Mouse (Mus musculus) heart, adult 2 months (tissue): ENCODE measurements around the gene Zap70. TPM values are rescaled to one million over a fixed set of nuclear protein-coding genes. Genes with fewer than 3 reads are reported as not detected.

Experiments
- DNase-seq, 2 experiments: peaks; one replicate each; pipeline ENCODE4 v3.0.0; 2021
- H3K27ac ChIP-seq: fragments of 200-600 bp; 2 replicates; pipeline ENCODE4 v1.8.1; 2022
- H3K27me3 ChIP-seq: fragments of 200-500 bp; 2 replicates; pipeline ENCODE4 v1.6.1; 2012; ENCODE audit warnings: mild to moderate bottlenecking, low read length, inconsistent platforms, mixed read lengths; ENCODE audit not compliant: control insufficient read depth, insufficient read depth
- H3K36me3 ChIP-seq: fragments of 200-500 bp; 2 replicates; pipeline ENCODE4 v1.6.1; 2012; ENCODE audit warnings: low read length, inconsistent platforms; ENCODE audit not compliant: control insufficient read depth, insufficient read depth
- H3K4me1 ChIP-seq: fragments of 200-500 bp; 2 replicates; pipeline ENCODE4 v1.6.1; 2011; ENCODE audit warnings: low read length; ENCODE audit not compliant: control insufficient read depth, insufficient read depth
- H3K4me3 ChIP-seq: fragments of 200-600 bp; 2 replicates; pipeline ENCODE4 v1.8.1; 2022
- H3K79me2 ChIP-seq: fragments of 200-500 bp; replicated peaks from 2 replicates; pipeline ENCODE4 v1.6.1; 2012; ENCODE audit warnings: mild to moderate bottlenecking, inconsistent platforms, low read length, moderate library complexity, mixed read lengths; ENCODE audit not compliant: control insufficient read depth, insufficient read depth
- H3K9ac ChIP-seq: fragments of 200-500 bp; 2 replicates; pipeline ENCODE4 v1.6.1; 2012; ENCODE audit warnings: low read depth, mild to moderate bottlenecking, control low read depth, inconsistent platforms, low read length, mixed read lengths
- CTCF ChIP-seq: fragments of 200-600 bp; IDR thresholded peaks from 2 replicates; pipeline ENCODE4 v1.8.1; 2022; ENCODE audit warnings: antibody characterized with exemption, mild to moderate bottlenecking, moderate library complexity
- EP300 ChIP-seq: fragments of 200-500 bp; IDR thresholded peaks from 2 replicates; pipeline ENCODE4 v1.6.1; 2011; ENCODE audit warnings: low read depth, low read length, control low read depth; ENCODE audit not compliant: insufficient read depth
- POLR2A ChIP-seq: fragments of 200-500 bp; IDR thresholded peaks from 2 replicates; pipeline ENCODE4 v1.6.1; 2011; ENCODE audit warnings: mild to moderate bottlenecking, low read depth, low read length, control low read depth; ENCODE audit not compliant: insufficient read depth
- WGBS: fragments of 180-500 bp; shearing (Covaris S2); methylation state at CpG from one replicate; pipeline ENCODE4 v1.1.7; 2018; 5-methylcytosine and 5-hydroxymethylcytosine counted together
- intact Hi-C: fragments of 180-260 bp; cut with DNase I; formaldehyde crosslinking; loops from one replicate; pipeline ENCODE4 v1.15.1; 2025
- polyA plus RNA-seq: library from polyadenylated mRNA; depleted of rRNA; stranded (reverse); fragments of >200 nt; gene quantifications from 2 replicates; pipeline ENCODE4 v1.2.3, GENCODE M21; 2012
- total RNA-seq, 2 experiments: library from RNA; stranded (reverse); gene quantifications; 2 replicates each; pipeline ENCODE4 v1.2.3; 2021

Zap70 gene
- total and polyA plus RNA-seq, 3 experiments, result 0.32 to 0.47 (median 0.34) TPM

DNA sequence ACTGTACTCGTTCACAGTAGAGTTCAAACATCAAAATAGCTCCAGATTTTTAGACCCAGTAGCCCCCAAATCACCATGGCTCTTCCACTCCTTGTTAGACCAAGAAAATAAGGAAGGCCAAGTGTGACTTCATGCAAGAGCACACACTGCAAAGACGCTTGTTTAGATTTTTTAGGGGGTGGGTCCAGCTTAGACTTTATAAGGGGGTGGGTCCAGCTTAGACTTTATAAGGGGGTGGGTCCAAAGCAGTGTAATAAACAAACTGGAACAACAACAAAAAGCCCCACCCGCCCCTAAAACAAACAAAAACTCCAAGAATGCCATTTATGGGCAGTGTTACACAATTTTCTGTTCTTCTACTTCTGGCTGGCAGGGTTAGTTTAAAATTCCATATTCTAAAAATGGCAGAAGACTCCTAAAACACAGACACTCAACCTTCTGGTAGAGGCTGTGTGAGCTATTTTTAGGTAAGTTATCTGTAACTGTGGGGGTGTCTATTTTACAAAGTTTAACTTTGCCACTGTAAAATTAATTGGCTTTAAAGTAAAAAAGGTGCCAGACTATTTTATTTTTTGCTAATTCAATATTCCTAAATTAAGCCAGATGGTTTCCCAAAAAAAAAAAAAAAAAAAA is 38.9 kb downstream of the Zap70 start:
- no peak overlapping the region for H3K4me3 ChIP-seq
- H3K27me3 ChIP-seq, result no peaks in the 10 kb centered on the region
- no peaks in the 10 kb centered on the region for H3K79me2 ChIP-seq
- H3K36me3 ChIP-seq, result no peaks in the 10 kb centered on the region
- H3K9ac ChIP-seq, result no peak overlapping the region
- intact Hi-C loops, result no loop called here
- WGBS, result 72% methylated on average over 3 of the region's 3 CpGs
- H3K27ac ChIP-seq, result no peak overlapping the region
- TF ChIP-seq POLR2A (no peak), CTCF (no peak), EP300 (no peak)
- no peak for DNase-seq
- H3K4me1 ChIP-seq, result no peaks in the 10 kb centered on the region

DNA sequence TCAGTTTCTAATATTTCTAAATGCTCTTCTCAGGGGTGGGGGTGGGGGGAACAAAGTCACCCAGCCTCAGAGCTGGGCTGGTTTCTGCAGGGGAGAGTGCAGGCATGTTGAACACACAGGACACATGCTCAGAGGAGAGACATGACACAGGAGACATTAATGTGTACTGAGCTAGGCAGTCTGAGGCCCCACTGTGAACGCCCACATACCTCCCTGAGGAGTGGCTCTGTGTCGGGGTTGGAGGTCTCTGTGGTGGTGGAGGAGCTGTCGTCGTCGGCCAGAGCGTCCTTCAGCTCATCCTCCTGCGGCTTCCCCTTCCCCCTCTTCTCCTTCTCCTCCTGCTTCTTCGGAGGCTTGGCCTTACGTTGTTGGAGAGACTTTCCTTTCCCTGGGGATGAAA is 42.7 kb downstream of the Zap70 start:
- H3K79me2 ChIP-seq, result no peaks in the 10 kb centered on the region
- TF ChIP-seq CTCF (no peak), POLR2A (no peak), EP300 (no peak)
- H3K4me1 ChIP-seq, result no peaks in the 10 kb centered on the region
- H3K27me3 ChIP-seq, result no peaks in the 10 kb centered on the region
- no peaks in the 10 kb centered on the region for H3K36me3 ChIP-seq
- WGBS, result 61% methylated on average over 9 of the region's 9 CpGs
- no peak overlapping the region for H3K4me3 ChIP-seq
- H3K9ac ChIP-seq, result no peak overlapping the region
- no peak for DNase-seq
- intact Hi-C loops, result no loop called here
- no peak overlapping the region for H3K27ac ChIP-seq

DNA sequence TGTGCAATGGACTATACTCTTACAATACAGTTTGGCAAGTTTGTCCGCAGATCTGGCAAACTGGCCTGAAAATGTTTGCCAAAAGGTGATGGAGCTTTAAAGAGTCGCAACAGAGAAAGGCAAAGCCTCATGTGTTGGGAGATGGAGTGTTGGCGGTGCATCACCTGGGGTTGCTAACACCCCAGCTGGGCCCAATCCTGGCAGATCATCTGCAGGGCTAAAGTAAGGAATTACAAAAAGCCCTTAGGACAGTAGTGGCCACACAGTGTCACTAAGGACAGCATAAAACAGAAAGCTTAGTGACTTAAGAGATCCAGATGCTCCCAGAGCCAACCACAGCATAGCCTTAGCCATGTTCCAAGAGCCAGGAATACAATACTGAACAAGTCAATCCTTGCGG is 43.2 kb downstream of the Zap70 start:
- H3K36me3 ChIP-seq, result no peaks in the 10 kb centered on the region
- H3K4me1 ChIP-seq, result no peaks in the 10 kb centered on the region
- no peaks in the 10 kb centered on the region for H3K79me2 ChIP-seq
- DNase-seq, result no peak
- TF ChIP-seq EP300 (no peak), CTCF (no peak), POLR2A (no peak)
- WGBS, result 78% methylated on average over 4 of the region's 4 CpGs
- intact Hi-C loops, result no loop called here
- no peak overlapping the region for H3K9ac ChIP-seq
- H3K4me3 ChIP-seq, result no peak overlapping the region
- no peak overlapping the region for H3K27ac ChIP-seq
- no peaks in the 10 kb centered on the region for H3K27me3 ChIP-seq

DNA sequence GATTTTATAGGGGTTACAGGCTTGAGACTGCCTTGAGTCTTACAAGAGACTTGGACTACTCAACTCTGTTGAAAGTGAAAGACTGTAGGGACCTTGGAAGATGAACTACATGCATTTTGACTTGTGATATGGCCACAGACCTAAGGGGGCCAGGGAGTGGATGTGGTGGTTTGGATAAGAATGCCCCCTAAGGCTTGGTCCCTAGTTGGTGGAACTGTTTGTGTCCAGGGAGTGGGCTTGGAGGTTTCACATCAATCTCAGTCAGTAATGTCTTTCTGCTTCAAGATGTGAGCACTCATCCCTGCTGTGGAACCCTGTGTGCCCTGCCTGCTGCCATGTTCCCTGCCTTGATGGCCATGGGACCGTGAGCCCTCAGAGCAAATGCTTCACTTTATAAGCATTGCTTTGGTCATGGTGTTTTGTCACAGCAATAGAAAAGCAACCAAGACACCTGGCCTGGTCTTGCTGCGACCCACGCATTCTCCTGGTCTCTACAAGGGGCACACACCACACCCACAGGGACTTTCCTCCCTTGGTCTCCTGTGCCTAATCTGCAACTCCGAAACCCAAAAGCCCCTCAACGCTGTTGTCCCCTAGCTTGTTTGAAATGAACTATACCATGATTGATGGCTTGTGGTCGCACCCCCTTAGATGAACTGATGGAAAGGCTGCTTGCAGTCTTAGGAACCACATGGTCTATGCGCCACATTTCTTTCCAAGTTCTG is 44.7 kb downstream of the Zap70 start:
- H3K9ac ChIP-seq, result no peak overlapping the region
- H3K4me1 ChIP-seq, result no peaks in the 10 kb centered on the region
- intact Hi-C loops, result no loop called here
- H3K4me3 ChIP-seq, result no peak overlapping the region
- no peaks in the 10 kb centered on the region for H3K36me3 ChIP-seq
- no peaks in the 10 kb centered on the region for H3K79me2 ChIP-seq
- DNase-seq, result no peak
- H3K27me3 ChIP-seq, result no peaks in the 10 kb centered on the region
- TF ChIP-seq CTCF, result no peak
- TF ChIP-seq EP300, result no peak
- no peak for TF ChIP-seq POLR2A
- H3K27ac ChIP-seq, result no peak overlapping the region
- 96% methylated on average over 7 of the region's 7 CpGs for WGBS

DNA sequence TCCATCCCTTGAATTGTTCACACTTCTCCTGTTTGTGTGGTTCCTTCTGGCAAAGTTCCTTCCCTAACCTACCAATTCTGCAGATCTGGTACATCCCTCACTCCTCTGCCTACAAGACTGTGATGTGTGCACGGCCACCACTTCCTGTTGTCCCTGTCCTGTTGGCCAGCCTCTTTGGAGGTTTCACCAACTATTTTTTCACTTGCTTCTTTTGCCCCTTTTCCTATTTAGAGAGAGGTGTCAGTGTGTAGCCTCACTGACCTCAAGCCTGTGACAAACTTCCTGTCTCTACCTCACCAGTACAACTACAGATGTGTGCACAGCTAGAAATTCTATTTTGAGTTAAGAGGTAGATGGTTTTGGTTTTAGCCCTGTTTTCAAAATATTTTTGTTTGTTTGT is 45.5 kb downstream of the Zap70 start:
- no peaks in the 10 kb centered on the region for H3K4me1 ChIP-seq
- no peaks in the 10 kb centered on the region for H3K27me3 ChIP-seq
- no peak for DNase-seq
- H3K79me2 ChIP-seq, result no peaks in the 10 kb centered on the region
- TF ChIP-seq EP300, result no peak
- no peak for TF ChIP-seq POLR2A
- no peak for TF ChIP-seq CTCF
- H3K36me3 ChIP-seq, result no peaks in the 10 kb centered on the region
- intact Hi-C loops, result no loop called here
- 50% methylated on average over 1 of the region's 1 CpGs for WGBS
- H3K4me3 ChIP-seq, result no peak overlapping the region
- no peak overlapping the region for H3K9ac ChIP-seq
- H3K27ac ChIP-seq, result no peak overlapping the region
